Mouse (Mus musculus) E14TG2a.4 (cell line): Measurements from ENCODE around the gene C77080.

Source experiments
- CTCF ChIP-seq: conservative IDR thresholded peaks from 2 replicates; pipeline ENCODE4 v1.5.1; 2014; ENCODE audit warnings: low read length
- POU5F1 ChIP-seq: IDR thresholded peaks from 2 replicates; pipeline ENCODE4 v1.6.1; 2014; ENCODE audit warnings: low read length, borderline replicate concordance

DNA sequence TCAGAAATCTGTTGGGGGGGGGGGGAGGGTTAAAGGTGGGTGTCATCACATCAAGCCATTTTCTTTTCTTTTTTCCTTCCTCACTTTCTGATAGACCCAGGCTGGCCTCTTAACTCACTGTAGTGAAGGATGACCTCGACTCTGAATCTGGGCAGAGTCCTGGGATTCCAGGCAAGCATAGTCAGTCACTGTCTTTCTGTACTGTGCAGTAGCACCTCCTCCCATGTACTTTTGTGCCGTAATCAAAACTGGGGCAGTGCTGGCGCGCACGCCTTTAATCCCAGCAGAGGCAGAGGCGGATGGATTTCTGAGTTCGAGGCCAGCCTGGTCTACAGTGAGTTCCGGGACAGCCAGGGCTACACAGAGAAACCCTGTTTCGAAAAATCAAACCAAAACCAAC is 42.6 kb upstream of the C77080 start:
- no peak for TF ChIP-seq CTCF
- no peak for TF ChIP-seq POU5F1
